Mouse (Mus musculus) large intestine, adult 2 months (tissue): ENCODE measurements at regions not wholly inside any gene's neighbourhood (a gene's known extent, or its start where the extent isn't known, plus 50 kb on each side); places are given as distances from the start of the nearest gene placed in this dataset.
"Not testable (repeated sequence)": the region's sequence is repeated elsewhere in the genome, so short reads cannot be mapped to it uniquely, and the experiment has no call there.

Experiments used
- DNase-seq: peaks from one replicate; pipeline ENCODE4 v3.0.0-alpha.2; 2012; ENCODE audit warnings: low read depth, low spot score
- WGBS: fragments of 180-500 bp; shearing (Covaris S2); methylation state at CpG from one replicate; pipeline ENCODE4 v1.1.7; 2018; 5-methylcytosine and 5-hydroxymethylcytosine counted together

DNA sequence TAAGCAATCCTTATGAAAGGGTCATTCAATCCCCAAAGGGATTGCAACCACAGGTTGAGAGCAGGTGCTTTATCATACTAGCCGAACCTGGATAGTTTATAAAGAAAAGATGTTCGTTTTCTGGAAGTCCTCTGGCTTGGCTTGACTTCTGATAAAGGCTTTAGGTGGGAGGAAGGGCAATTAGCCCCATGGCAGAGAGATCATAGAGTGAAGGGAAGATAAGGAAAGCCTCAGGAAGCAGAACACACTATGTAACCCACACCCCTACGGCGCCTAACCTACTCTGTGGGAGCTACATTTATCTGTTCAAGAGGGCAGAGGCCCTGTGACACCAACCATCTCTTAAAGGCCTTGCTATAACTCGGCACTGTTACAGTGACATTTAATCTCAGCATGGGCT is 204.2 kb downstream of the Pten start:
- WGBS, result 79% methylated on average over 5 of the region's 5 CpGs
- no peak for DNase-seq

DNA sequence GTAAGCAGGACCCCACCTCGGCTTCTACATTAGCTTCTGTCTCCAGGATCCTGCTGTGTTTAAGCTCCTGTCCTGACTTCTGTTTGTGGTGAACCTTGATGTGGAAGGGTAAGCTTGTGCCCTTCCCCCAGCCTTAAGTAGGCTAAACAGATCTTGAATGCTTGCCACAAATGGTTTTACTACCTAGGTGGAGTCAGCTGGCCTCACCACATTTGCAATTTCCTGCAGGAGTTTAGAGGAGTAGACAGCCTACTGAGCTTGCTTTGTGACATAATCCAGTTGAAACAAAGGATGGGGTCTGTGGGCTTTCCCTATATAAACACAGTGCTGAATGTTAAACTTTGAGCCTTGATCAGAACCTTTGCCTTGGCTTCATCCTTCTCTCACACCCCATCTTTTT is 206.7 kb downstream of the Pten start:
- DNase-seq, result peak; percentile 90
- WGBS, result 8% methylated on average over 1 of the region's 1 CpGs

DNA sequence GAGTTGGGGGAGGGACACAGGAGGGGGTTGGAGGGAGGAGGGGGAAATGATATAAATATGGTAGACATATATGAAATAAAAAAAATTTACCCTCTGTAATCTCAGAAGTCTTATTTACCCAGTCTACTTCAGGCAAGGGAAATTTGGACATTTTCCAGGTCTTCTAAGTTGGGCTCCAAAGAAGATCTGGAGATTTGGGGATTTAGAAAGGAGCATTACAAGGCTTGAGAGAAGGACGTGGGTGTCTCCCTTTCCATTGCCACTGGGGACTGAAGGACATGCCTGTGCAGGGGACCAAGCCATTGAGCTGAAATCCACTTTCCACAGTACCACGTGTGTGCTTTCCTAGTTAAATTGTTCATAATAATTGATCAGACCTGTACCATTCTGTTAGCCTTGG is 208.2 kb downstream of the Pten start:
- 52% methylated on average over 2 of the region's 2 CpGs for WGBS

DNA sequence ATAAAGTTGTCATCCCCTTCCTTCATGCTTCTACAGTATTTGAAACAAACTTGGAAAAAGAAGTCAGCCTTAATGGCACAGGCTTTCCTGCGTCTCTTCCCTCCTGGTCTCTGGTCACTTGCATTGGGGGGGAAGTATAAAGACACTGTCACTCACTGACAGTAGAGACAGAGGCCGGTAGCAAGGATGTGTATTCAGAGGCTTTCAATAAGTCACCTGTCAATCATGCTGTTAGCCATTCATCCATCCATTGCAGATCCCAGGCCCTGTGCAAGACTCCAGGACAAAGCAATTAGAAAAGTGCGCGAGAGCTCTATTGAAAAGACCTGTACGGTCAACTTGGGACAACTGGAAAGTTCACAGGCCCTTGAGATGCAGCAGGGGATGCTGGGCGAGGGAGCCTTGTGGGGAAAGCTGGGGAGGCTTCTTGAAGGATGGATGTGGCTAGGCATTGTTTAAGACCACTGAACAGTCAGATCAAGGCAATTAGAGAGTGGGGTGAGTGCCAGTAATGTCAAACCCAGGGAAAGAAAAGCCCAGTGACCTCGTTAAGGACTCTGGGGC is 212.0 kb downstream of the Pten start:
- WGBS, result 85% methylated on average over 7 of the region's 7 CpGs
- DNase-seq, result no peak

More for the DNA sequence above, 208.2 kb downstream of the Pten start:
- no peak for DNase-seq

DNA sequence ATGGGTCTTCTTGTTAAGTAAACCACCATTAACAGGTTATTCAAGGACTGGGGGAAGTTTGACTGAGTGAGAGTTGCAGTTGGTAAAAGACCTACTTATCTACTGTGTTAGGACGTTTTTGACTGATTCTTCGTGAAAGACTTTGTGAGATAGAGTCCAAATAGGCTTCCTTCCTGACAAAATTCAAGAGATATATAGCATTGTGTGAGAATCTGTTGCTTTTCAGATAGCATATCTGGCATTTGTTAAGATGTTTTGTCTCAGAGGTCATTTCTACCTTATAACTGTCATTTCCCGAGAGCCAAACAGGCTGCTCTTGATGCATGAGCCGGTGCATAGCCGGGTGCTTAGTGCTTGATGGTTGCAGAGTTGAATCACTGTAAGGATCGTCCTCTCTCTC is 214.8 kb downstream of the Pten start:
- WGBS, result 91% methylated on average over 6 of the region's 6 CpGs
- DNase-seq, result no peak

DNA sequence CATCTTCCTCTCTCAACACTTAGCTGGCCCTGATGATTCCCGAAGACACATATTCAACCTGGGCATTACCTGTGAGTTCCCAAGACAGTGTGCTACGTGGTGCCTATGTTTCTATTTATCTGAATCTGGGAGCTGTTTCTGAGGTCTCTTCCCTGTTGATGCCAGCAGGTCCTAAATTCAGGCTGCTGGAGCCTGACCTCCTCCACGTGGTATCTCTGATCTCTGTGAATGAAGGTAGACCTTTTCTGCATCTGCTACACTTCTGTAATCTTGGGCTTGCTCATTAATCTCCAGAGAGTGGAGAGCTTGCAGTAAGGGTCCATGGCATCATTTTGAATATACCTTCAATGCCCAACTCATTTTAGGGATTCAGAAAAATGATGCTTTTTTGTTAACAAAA is 215.8 kb downstream of the Pten start:
- no peak for DNase-seq
- WGBS, result 89% methylated on average over 3 of the region's 3 CpGs

DNA sequence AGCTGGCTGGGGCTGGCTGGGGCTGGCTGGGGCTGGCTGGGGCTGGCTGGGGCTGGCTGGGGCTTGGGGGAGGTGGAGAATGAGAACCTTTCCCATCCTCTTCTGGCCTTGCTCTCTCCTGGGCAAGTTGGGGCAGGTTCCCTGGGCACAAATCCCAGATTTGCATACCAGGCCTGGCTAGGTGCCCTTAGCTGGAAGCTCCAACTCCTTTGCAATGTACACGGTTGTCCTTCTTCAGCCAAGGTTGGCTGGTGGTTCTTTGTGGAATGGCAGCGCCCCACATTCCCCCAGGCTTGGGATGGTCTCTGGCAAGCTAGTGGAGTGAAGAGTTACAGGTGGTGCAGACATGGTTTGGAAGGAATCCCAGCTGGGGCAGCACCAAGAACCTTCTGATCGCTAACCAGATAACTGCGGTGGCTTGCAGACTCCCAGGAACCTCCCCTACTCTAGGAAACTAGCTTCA is 217.5 kb downstream of the Pten start:
- no peak for DNase-seq
- 70% methylated on average over 4 of the region's 4 CpGs for WGBS

DNA sequence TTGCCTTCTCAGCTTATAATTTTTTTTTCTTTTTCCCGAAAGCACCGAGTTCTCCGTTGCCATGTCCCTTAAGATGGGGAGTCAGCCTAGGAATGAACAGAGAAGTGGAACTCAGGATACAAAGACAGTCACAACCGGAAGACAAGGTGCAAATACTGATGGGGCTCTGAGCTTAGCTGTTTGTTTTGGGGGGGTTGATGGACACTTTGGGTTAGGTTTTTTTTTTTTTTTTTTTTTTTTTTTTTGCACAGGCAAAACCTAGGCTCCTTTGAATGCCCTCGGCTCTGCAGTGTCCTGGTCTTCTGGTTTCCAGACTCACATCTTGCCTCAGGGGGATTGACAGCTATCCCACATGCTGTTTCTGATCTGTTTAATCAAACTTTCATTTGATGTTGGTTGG is 218.0 kb downstream of the Pten start:
- DNase-seq, result no peak
- WGBS, result 95% methylated on average over 5 of the region's 5 CpGs

DNA sequence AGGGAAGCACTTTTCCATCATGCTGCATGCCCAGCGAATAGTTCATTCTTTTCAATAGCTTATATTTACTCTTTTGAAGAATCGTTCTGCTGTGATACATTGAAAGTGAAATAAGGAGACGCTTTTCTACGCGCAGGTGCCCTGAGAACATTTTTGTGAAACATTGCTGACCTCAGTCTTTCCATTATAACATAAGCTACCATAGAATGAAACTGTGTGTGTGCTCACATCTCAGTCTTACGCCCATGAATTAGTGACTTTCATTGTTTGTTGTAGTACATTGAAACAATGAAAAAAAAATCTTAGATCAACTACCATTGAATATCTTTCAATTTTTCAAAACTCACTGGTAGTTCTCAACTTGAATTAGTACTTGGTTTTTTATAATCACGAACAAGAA is 219.2 kb downstream of the Pten start:
- WGBS, result 94% methylated on average over 7 of the region's 7 CpGs
- no peak for DNase-seq

DNA sequence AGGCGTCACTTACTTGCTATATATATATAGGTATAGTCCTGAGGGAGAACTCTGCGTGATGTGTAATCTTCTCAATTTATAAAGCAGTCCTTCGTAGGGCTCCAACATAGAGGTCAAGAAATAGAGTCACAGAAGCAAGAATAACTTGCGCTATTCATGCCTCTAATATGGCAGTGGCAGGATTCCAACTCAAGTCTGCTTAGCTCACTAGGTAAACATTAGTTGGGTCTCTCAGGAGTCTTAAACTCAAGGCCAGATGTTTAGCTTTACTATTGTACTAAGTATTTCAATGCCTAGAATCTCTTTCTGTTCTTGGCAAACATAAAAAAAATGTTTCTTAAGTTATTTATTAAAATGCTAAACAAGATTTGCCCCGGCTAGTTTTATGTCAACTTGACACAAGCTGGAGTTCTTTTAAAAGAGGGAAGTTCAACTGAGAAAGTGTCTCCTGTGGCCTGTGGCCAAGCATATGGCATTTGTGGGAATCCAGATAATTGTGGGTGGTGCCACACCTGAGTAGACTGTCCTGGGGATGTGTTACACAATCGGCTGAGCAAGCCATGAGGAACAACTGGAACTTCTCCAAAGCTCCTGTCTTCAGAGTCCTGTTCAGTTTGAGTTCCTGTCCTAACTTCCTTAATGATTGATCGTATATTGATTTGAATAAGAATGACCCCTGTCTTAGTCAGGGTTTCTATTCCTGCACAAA is 220.9 kb downstream of the Pten start:
- DNase-seq, result no peak
- WGBS, result 39% methylated on average over 7 of the region's 7 CpGs

DNA sequence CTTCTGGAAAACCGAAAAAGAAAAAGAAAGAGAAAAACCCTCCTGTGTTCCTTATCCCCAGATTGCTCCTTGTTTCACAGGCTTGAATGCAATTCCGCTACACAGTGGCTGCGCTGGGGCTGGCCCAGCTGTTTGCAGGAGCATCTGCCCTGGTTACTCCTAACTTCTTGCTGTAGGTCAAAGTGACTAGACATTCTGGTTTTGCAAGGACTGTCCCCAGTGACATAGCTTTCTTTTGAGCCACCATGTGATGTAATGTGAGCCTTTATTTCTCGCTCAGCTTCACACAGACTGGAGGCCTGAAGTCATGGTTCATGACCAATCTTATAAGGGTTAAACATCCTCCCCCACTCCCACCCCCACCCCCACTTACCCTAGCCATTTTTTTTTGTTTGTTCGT is 222.8 kb downstream of the Pten start:
- DNase-seq, result no peak
- WGBS, result 92% methylated on average over 5 of the region's 5 CpGs

DNA sequence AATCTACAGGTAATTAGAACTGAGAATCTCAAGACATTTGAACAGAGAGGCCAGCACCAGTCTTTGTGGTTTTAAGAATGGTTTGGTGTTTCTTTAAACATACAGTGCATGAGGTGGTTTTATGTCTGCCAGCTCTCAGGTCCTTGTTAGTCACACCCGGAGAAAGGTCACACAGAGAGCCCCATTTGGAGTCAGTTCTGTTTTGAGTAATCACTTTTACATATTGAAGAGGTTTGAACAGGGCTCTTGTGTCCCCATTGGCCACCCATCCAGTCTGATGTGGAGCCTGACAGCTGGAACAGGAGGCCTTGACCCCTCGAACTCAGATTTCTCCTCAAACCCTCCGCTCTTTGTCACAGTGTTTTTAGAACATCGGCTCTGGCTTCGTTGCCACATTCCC is 231.4 kb downstream of the Pten start:
- no peak for DNase-seq
- WGBS, result 76% methylated on average over 5 of the region's 5 CpGs

DNA sequence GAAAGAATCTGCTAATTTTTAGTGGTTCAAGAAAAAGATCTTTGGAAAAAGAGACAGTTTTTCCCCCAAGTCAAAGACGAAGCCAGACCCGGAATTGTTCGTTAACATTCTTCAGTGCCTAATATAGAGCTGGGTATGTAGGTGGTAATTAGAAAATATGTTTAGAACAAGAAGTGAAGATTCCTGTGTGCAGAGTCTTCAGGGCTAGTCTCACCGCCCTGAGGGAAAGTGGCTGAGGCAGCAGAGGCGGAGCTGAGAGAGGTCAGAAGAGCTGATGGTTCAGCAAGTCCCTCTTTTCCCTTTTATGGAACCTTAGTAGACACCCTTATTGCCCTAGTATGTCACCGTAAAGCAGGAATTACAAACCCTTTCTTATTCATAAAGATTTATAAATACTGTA is 232.0 kb downstream of the Pten start:
- DNase-seq, result no peak
- 73% methylated on average over 6 of the region's 6 CpGs for WGBS

DNA sequence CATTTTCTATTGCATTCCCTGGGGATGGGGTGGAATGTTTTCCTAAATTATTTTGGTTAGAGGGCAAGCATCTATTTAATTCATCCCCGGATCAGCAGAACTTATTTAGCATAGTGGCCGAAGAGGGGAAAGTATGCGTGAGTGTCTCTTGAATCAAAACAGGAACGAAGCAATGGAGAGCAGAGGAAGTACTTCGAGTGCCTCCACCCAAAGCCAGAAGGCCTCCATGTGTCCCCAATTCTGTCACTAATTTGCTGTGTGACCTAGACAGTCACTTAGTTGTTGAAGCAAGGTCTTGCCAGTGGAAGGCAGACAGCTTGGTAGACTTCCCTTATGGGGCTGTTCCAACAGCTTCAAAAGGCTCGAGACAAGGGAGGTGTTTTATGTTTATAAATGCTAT is 233.3 kb downstream of the Pten start:
- WGBS, result 82% methylated on average over 6 of the region's 6 CpGs
- no peak for DNase-seq

DNA sequence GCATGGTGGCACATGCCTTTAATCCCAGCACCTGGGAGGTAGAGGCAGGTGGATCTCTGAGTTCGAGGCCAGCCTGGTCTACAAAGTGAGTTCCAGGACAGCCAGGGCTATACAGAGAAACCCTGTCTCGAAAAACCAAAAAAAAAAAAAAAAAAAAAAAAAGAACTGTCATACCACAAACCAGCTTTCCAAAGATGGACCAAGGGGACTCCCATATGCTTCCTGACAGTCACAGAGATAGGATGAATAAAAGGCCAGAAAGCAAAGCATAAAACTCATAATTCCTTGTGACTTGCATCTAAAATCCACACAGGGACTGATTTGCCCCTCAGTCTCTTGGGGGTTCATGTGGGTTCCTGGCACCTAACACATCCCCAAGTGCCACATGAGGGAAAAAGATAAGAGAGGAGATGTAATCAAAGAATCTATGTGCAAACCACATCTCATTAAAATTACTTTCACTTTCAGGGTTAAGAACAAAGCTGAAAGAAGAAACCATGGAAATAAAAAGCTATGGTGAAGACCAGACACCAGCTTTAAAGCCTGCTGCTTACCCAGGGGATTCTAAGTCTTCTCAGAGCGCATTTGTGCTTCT is 241.4 kb downstream of the Pten start:
- no peak for DNase-seq
- 31% methylated on average over 3 of the region's 3 CpGs for WGBS

DNA sequence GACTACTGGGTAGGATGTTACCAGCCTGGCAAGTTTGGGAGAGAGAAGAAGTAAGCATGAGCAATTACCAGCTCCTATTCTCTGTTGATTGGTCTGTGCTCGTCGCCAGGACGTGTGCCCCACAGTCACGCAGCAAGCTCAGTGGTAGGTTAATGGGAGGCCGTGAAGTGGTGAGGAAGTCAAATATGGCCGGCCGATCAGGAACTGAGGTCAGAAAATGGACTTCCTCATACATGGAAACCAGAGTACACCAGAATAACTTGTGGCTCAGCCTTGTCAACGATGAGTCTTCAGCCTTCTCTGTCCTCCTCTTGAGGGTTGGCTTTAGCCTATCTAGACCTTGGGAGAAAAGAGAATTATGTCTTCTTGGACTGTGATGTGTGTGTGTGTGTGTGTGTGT is 250.3 kb downstream of the Pten start:
- no peak for DNase-seq
- 89% methylated on average over 8 of the region's 8 CpGs for WGBS

DNA sequence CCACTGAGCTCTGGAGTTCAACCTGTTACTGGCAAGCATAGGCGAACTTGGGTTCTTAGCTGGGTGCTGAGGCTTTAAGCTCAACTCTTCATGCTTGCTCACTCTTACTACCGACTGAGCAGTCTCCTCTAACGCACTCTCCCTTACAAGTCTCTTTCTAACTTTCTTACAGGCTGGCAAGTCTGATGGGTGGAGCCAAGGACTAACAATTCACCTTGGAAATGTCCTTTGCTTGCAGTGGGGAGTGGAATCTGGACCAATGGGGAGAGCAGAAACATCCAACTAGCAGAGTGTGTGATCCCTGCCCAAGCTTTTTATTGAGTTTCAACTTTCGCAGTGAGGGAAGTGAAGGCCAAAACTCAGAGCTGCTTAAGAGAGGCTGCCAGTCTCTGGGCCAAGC is 250.8 kb downstream of the Pten start:
- no peak for DNase-seq
- WGBS, result 91% methylated on average over 4 of the region's 4 CpGs

DNA sequence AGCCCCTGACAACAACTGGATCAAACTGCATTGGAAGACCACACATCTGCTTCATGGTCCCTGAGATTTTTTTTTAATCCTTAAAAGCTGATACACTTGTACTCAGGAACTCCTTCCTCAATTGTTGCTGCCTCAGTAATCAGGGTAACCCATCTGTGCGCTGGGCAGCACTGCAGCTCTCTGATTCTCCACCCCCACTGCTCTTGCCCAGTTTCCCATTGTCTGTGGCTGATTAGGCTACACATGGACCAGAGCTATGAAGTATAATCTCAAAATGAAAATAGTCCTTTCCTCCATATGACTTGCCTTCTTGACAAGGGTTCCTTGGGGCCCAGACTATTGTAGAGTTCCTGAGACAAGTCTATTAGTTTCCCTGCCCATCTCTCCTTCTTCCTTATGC is 251.5 kb downstream of the Pten start:
- 100% methylated on average over 1 of the region's 1 CpGs for WGBS
- DNase-seq, result no peak

DNA sequence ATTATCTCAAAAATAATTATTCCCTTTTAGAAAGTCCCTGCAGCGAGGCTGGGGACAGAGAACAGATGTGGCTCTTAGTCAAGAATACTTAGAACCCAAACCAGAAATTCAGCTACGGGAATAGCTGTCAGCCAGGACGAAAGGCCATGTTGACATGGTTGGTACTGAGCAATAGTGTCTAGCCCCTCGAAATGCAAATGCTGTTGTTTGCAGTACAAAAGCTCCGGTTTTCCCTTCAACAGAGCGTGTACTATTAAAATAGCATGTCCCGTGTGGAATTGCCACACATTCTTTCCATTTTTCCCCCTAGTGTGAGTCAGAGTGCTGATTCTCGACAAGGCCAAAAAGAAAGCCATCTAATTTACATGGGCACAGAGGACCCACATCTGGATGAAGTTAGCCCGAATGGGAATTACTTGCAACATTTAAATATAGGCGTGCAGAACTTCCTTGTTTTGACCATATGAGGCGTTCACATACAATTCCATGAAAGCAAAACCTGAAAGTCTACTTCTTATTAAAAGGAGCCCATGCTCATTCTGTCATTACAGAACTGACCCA is 253.7 kb downstream of the Pten start:
- WGBS, result 82% methylated on average over 11 of the region's 11 CpGs
- DNase-seq, result no peak

DNA sequence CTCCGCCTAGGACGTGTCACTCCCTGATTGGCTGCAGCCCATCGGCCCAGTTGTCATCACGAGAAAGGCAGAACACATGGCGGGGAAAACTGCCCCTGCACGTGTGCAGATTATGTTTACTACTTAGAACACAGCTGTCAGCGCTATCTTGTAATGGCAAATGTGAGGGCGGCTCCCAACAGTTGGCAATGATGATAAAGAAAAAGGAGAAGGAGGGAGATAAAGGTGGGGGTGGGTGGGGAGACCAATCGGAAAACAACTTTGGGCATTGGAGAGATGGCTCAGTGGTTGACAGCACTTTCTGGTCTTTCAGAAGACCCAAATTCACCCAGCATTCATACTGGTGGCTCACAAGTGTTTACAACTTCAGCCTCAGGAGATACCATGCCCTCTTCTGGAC is 257.6 kb downstream of the Pten start:
- WGBS, result 87% methylated on average over 9 of the region's 9 CpGs
- DNase-seq, result not testable (repeated sequence)

DNA sequence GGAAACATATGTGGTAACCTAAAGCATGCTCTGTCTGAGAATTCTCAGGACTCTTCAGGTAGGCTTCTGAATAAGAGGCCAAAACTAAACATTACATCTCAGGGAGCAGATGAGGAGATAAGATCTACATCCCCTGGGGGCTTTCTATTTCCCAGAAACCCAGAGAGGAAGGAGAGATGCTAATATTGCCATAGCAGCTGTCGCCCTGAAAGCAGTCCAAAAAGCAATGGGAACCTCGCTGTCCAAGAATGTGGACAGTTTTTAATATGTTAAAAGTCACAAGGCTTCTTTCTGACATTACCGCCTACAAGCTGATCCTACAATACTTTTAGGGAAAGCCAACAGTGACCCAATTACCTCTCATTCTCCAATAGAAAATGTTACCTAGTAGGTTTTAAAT is 263.9 kb downstream of the Pten start:
- 80% methylated on average over 3 of the region's 3 CpGs for WGBS
- no peak for DNase-seq
